Mouse (Mus musculus) intestine, postnatal 0 days (tissue): Measurements from ENCODE around the gene Il34. TPM values are rescaled to one million over a fixed set of nuclear protein-coding genes. Genes with fewer than 3 reads are reported as not detected.

Experiments
- ATAC-seq: fragments of 200-750 bp; cut with Nextera tagmentation; 2 replicates; pipeline ENCODE4 v1.8.0; 2017; ENCODE audit warnings: mild to moderate bottlenecking, moderate TSS enrichment, moderate library complexity
- H3K27ac ChIP-seq: fragments of 300-500 bp; sonication (generic); 2 replicates; pipeline ENCODE4 v1.5.1; 2014; ENCODE audit warnings: mild to moderate bottlenecking, low read depth, low read length, moderate library complexity
- H3K27me3 ChIP-seq: fragments of 300-500 bp; sonication (generic); replicated peaks from 2 replicates; pipeline ENCODE4 v1.6.1; 2014; ENCODE audit warnings: low read length, mixed read lengths; ENCODE audit not compliant: control insufficient read depth, insufficient read depth
- H3K36me3 ChIP-seq: fragments of 300-500 bp; sonication (generic); 2 replicates; pipeline ENCODE4 v1.6.1; 2014; ENCODE audit warnings: mild to moderate bottlenecking, moderate library complexity; ENCODE audit not compliant: control insufficient read depth, insufficient read depth
- H3K4me1 ChIP-seq: fragments of 300-500 bp; sonication (generic); replicated peaks from 2 replicates; pipeline ENCODE4 v1.6.1; 2014; ENCODE audit warnings: antibody characterized with exemption, low read length, mixed read lengths; ENCODE audit not compliant: control insufficient read depth, insufficient read depth
- H3K4me2 ChIP-seq: fragments of 300-500 bp; sonication (generic); replicated peaks from 2 replicates; pipeline ENCODE4 v1.6.1; 2014; ENCODE audit warnings: low read depth, mild to moderate bottlenecking, moderate library complexity
- H3K4me3 ChIP-seq: fragments of 300-500 bp; sonication (generic); 2 replicates; pipeline ENCODE4 v1.5.1; 2014; ENCODE audit warnings: low read depth, low read length
- H3K9ac ChIP-seq: fragments of 300-500 bp; sonication (generic); 2 replicates; pipeline ENCODE4 v1.6.1; 2014; ENCODE audit warnings: mild to moderate bottlenecking, low read depth, low read length
- H3K9me3 ChIP-seq: fragments of 300-500 bp; sonication (generic); 2 replicates; pipeline ENCODE4 v1.6.1; 2016; ENCODE audit warnings: mixed run types; ENCODE audit not compliant: control insufficient read depth
- CTCF ChIP-seq: sonication (generic); IDR thresholded peaks from 2 replicates; pipeline ENCODE4 v1.5.1; 2016; ENCODE audit warnings: low read depth, mild to moderate bottlenecking, control low read depth, antibody characterized with exemption, moderate library complexity
- whole genome bisulfite sequencing: fragments of 180-500 bp; shearing (Covaris S2); extraction: QIAGEN DNeasy Blood & Tissue Kit; methylation state at CpG from one replicate; pipeline ENCODE4 v1.1.7; 2014; 5-methylcytosine and 5-hydroxymethylcytosine counted together
- polyA plus RNA-seq: library from polyadenylated mRNA; unstranded; fragments of >200 nt; fragmentation: Nextera tagmentation; extraction: Ambion mirVana; gene quantifications from 2 replicates; pipeline ENCODE4 v1.2.1, GENCODE M21; 2015

Il34 gene
- polyA plus RNA-seq, 1 experiment from 2014 or later: 3.0 TPM

DNA sequence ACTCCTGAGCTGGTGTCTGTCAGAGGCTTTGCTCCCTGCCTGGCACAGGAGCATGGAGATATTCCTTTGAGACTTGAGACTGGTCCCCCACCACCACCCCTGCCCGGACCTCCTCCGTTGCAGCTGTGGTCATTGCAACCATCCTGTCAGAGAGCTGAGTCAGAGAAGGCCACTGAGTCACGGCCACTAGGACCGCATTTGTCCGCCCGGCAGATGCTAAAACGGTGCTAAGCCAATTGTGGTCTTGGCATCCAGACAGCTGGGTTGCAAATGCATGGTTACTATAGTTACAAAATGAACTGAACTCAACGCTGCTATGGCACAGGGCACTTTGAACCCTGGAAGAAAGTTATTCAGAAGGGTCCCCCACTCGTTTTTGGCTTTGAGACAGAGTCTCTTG, 12.2 kb downstream of the Il34 start:
- no peaks in the 10 kb centered on the region for H3K9me3 ChIP-seq
- 0 out of 2 replicates have a peak, but pooled peaks cover 3% of the 10 kb centered on the region for H3K4me1 ChIP-seq
- H3K27me3 ChIP-seq: no peaks in the 10 kb centered on the region
- H3K36me3 ChIP-seq: no peaks in the 10 kb centered on the region
- 59% methylated on average over 9 of the region's 9 CpGs for WGBS
- H3K4me2 ChIP-seq: peak overlapping the region; percentile 58
- H3K27ac ChIP-seq: peak overlapping the region; percentile 84
- H3K4me3 ChIP-seq: peak overlapping the region; percentile 4; the same call in 1 of the 2 replicates
- no peak for ATAC-seq
- no peak for TF ChIP-seq CTCF
- H3K9ac ChIP-seq: no peak overlapping the region

DNA sequence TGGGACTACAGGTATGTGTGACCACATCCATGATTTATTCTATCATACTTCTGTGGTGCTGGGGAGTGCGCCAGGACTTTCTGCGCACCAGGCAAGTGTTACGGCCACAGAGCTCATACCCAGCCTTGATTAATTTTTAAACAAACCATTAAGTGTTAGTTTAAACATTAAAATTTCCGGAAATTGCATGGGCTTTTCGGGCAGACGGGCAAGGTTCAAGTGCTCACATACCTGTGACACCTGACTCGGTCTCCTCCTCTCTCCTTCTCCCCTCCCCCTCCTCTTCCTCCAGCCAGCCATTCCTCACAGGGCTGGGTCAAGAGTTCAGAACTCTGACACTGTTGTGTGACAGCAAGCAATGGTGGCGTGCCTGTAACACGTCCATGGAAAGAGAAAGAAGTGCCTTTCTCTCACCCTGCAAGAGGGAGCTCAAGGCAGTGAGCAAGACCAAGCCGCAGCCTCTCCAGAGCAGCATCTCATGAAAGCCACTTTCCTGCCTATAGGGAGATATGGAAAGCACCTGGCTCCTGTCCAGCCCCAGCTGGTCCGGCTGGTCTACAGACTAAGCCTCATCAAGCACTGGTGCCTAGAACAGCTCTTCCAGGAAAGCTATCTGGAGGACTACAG, 13.0 kb downstream of the Il34 start:
- no peak for TF ChIP-seq CTCF
- peak overlapping the region; percentile 58 for H3K4me2 ChIP-seq
- no peaks in the 10 kb centered on the region for H3K9me3 ChIP-seq
- no peaks in the 10 kb centered on the region for H3K27me3 ChIP-seq
- peak overlapping the region; percentile 84 for H3K27ac ChIP-seq
- peak overlapping the region; percentile 41; the same call in 1 of the 2 replicates for H3K9ac ChIP-seq
- H3K4me3 ChIP-seq: peak overlapping the region; percentile 4; the same call in 1 of the 2 replicates
- H3K4me1 ChIP-seq: 0 out of 2 replicates have a peak, but pooled peaks cover 3% of the 10 kb centered on the region
- no peaks in the 10 kb centered on the region for H3K36me3 ChIP-seq
- 13% methylated on average over 11 of the region's 11 CpGs for WGBS
- ATAC-seq: peak; percentile 92

DNA sequence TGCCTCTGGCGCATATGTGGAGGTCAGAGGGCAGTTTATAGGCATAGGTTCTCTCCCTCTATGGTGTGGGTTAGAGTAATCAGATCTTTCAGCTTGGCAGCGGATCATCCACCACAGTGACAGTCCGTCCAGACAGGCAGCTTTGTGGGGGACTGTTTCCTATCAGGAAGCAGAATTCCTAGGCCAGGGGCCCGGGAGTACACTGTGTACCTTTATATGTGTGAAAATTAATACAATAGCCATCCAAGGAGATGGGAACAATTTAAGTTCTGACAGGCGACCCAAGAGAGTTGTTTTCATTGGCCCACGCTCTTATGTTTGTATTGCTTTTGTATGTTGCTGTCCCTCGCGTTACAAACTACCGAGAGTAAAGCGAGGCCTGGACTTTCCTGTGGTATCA, 14.6 kb downstream of the Il34 start:
- no peak for ATAC-seq
- no peak for TF ChIP-seq CTCF
- H3K9me3 ChIP-seq: no peaks in the 10 kb centered on the region

DNA sequence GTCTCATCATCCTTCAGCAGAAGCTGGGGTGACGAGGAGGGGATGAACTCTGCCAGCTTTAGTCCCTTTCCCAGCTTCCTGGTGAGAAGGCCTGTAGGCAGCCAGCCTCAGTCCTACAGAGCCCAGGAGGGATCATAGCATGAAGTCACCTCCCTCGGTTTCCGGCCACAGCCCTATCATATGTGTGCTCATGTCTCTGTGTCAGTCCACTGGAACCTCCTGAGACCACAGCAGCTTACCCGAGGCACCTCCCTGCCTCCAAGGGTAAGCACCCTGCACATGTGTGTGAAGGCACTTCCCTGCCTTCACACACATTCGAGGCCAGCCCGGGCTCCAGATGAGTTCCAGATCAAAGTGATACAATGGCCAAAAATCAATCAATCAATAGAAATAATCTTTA, 15.5 kb downstream of the Il34 start:
- H3K9me3 ChIP-seq: no peaks in the 10 kb centered on the region
- H3K27me3 ChIP-seq: no peaks in the 10 kb centered on the region
- no peak overlapping the region for H3K27ac ChIP-seq
- H3K4me2 ChIP-seq: no peak overlapping the region
- H3K4me3 ChIP-seq: no peak overlapping the region
- no peaks in the 10 kb centered on the region for H3K36me3 ChIP-seq
- no peak for TF ChIP-seq CTCF
- H3K9ac ChIP-seq: no peak overlapping the region
- no peak for ATAC-seq
- H3K4me1 ChIP-seq: peaks cover 3% of the 10 kb centered on the region; the same call in 1 of the 2 replicates
- 42% methylated on average over 6 of the region's 6 CpGs for WGBS

More for the DNA sequence above, 14.6 kb downstream of the Il34 start:
- Histone ChIP-seq H3K4me2 (no peak overlapping the region), H3K27ac (no peak overlapping the region), H3K36me3 (no peaks in the 10 kb centered on the region), H3K27me3 (no peaks in the 10 kb centered on the region), H3K4me3 (no peak overlapping the region), H3K4me1 (peaks cover 3% of the 10 kb centered on the region; the same call in 1 of the 2 replicates), H3K9ac (no peak overlapping the region)
- 75% methylated on average over 10 of the region's 10 CpGs for WGBS

DNA sequence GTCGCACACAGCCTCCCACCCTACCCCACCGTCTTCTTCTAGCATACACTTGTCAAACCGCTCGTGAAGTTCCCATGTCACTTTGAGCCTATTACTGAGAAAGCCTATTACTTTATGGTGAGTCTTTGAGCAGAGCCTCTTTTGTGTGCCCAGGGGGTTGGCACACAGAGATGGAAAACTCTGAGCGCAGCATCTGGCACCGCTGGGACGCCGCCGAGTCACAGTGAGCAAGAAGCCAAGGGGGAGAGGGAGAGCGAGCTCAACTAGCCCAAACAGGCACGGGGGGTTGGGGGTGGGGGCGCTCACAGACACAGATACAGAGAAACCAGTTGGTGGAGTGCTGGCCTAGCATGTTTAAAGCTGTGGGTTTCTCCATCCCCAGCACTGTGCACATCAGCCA, 16.2 kb downstream of the Il34 start:
- Histone ChIP-seq H3K27ac (no peak overlapping the region), H3K4me1 (peaks cover 3% of the 10 kb centered on the region; the same call in 1 of the 2 replicates), H3K9me3 (no peaks in the 10 kb centered on the region), H3K27me3 (no peaks in the 10 kb centered on the region), H3K9ac (no peak overlapping the region), H3K4me2 (no peak overlapping the region), H3K36me3 (no peaks in the 10 kb centered on the region), H3K4me3 (no peak overlapping the region)
- TF ChIP-seq CTCF: no peak
- no peak for ATAC-seq
- WGBS: 68% methylated on average over 12 of the region's 12 CpGs

DNA sequence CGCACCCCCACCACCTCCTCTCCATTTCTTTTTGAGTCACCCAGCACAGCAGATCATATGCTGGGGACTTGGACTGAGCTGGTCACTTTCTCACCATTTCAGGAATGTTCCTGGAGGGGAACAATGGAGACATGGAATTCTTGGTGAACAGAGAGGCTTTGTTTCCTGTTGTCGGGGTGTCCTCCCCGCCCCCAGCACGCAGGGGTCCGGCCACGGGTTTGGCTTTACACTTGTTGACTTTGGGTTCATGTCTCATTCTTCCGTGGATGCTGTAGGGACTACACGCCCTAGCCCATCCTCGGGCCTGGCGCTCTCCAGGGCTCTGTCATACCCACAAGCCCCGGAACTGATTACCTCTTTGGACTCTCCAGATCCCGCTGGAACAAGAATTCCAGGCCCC, 16.7 kb downstream of the Il34 start:
- Histone ChIP-seq H3K27me3 (no peaks in the 10 kb centered on the region), H3K9ac (no peak overlapping the region), H3K4me3 (no peak overlapping the region), H3K4me2 (no peak overlapping the region), H3K27ac (no peak overlapping the region), H3K4me1 (peaks cover 3% of the 10 kb centered on the region; the same call in 1 of the 2 replicates), H3K9me3 (no peaks in the 10 kb centered on the region), H3K36me3 (no peaks in the 10 kb centered on the region)
- 65% methylated on average over 12 of the region's 12 CpGs for WGBS
- TF ChIP-seq CTCF: no peak
- ATAC-seq: no peak
